Mouse (Mus musculus): Measurements from ENCODE around the gene Mfsd10.

GRCm38 (mm10) chr5:34660591-34661130 is 23.6 kb upstream of the Mfsd10 start:
- TF ChIP-seq CTCF (IDR thresholded peaks at IDR 0.05; ENCODE audit: borderline replicate concordance, extremely low read depth, insufficient read depth, insufficient read length) = no peak
- TF ChIP-seq POLR2A (IDR thresholded peaks at IDR 0.05; ENCODE audit: borderline replicate concordance, extremely low read depth, insufficient read depth, insufficient read length, poor library complexity, severe bottlenecking) = no peak
